Mouse (Mus musculus): Measurements from ENCODE around the gene Mtpn.

Gene Mtpn

DNA sequence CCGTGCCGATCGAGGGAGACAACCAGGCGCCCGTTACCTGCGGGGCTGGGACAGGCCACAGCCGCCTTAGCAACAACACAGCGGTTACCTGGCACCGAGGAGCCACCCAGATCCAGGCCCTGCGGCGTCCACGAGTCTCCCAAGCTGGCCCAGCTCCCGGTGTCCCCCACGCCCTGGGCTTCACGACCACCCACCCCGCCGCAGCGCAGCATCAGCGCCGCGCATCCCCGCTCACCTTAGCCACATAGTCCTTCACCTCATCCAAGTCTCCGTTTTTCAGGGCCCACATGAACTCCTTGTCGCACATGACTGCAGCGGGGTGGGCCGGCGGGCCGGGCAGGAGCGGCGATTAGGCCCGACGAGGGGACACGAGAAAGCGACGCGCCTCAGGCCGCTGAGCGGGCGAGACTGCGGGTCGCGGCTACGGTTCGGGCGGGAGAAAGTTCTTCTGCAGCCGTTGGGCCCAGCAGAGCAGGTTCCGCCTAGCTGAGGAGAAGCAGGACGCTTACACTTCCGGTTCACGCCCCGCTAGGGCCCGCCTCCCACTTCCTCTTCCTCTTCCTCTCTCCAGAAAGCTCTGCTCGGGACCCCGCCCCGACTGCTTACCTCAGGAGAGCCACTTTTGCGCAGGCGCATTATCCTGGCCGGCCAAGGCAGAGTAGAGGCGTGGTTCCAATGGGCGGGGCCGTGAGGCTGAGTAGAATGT lies at the start of gene Mtpn:
Mtpn (minus strand) TSS at position 585 of the 706 bp plus-strand sequence.
- ATAC-seq (ENCODE audit: low TSS enrichment), result peak; percentile 100

- no peak for ATAC-seq (ENCODE audit: low TSS enrichment)
These were observed 29.0 kb upstream of the Mtpn start for GRCm38 (mm10) chr6:35568731-35569130.

- peak; percentile 88 for ATAC-seq (ENCODE audit: low TSS enrichment)
These were observed 28.1 kb upstream of the Mtpn start for GRCm38 (mm10) chr6:35567755-35568154.

- ATAC-seq (ENCODE audit: low TSS enrichment), result no peak
These were observed 20.3 kb upstream of the Mtpn start for GRCm38 (mm10) chr6:35559950-35560349.

- ATAC-seq (ENCODE audit: low TSS enrichment), result no peak
These were observed 4.7 kb upstream of the Mtpn start for GRCm38 (mm10) chr6:35544352-35544751.

DNA sequence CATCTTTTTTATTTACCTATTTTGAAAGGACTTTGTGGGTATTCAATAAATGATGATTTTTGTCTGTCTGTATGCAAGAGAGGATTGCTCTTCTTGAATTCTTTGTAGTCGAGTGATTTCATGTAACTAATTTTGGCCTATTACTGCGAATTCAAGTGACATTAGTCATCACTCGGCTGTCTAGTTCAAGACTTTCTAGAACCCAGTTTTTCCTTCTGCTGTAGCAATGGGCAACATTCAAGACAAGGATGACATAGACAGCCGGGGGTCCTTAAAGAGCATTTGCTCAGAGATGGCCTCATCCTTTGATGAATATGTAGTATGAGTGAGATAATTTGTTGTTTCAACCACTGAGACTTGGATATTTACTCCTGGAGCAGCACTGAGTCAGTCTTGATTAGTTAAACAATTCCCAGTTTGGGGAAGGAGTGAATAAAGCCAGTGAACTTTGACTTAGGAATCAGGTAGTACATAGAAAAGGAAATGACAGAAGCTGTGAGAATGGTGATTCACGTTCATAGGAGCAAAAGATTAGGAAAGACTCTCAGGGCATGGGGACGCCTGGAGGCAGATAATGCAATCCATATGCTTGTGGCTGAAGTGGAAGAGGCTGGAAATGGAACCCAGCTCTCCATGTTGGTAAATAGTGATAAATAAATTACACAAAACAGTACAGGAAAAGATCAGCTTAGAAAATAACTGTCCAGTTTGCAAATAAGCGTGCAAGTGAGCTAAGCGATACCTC lies 3.1 kb upstream of the Mtpn start:
- ATAC-seq (ENCODE audit: low TSS enrichment), result no peak

DNA sequence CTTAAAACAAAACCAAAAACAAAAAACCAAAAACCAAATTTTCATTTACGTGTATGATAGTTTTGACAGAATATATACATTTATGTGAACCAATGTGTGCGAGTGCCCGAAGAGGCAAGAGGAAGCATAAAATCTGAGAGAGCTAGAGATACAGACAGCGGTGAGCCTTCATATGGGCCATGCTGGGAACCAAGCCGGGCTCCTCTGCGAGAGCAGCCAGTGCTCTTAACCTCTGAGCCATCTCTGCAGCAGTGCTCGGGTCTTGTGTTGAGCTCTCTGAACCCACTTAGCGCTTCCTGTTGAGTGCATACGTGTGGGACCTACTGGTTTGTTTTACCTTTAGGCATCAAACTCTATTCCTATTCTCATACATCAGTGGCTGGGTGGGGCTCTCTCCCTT lies 689 bp upstream of the Mtpn start:
- ATAC-seq (ENCODE audit: low TSS enrichment), result no peak

DNA sequence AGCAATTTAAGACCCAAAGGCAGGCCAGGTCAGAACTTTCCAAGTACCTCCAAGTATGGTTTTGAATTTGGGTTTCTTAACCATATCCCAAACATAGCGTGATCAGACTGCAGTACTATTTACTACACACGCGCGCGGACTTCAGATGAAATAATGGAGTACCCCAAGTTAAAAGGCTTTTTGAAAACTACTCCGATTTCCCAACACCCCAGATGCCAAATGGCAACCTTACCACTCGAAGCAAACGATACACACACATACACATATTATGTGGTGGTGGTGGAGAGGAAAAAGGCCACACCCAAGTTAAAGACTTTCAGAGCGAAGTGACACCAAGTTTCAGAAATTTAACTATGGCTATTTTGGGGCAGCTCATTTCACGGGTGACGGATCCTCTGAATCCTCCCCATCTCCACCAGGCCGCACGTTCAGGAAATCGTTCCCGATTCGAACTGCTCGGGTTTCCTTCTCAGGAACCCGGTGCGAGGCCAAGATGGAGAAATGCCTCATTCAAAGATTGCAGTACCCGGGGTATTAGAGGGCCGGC lies 858 bp downstream of the Mtpn start:
- ATAC-seq (ENCODE audit: low TSS enrichment), result peak; percentile 29

GRCm38 (mm10) chr6:35536021-35536420 lies 3.7 kb downstream of the Mtpn start:
- ATAC-seq (ENCODE audit: low TSS enrichment), result no peak

- peak; percentile 81 for ATAC-seq (ENCODE audit: low TSS enrichment)
These were observed 26.3 kb downstream of the Mtpn start for GRCm38 (mm10) chr6:35513362-35513761.

GRCm38 (mm10) chr6:35504781-35505180 lies 34.9 kb downstream of the Mtpn start:
- ATAC-seq (ENCODE audit: low TSS enrichment), result peak; percentile 84

- peak; percentile 47 for ATAC-seq (ENCODE audit: low TSS enrichment)
These were observed 36.8 kb downstream of the Mtpn start for GRCm38 (mm10) chr6:35502904-35503303.

- no peak for ATAC-seq (ENCODE audit: low TSS enrichment)
These were observed 39.6 kb downstream of the Mtpn start for GRCm38 (mm10) chr6:35499978-35500667.

- peak; percentile 85 for ATAC-seq (ENCODE audit: low TSS enrichment)
These were observed 42.3 kb downstream of the Mtpn start for GRCm38 (mm10) chr6:35497406-35497805.

GRCm38 (mm10) chr6:35493851-35494250 lies 45.8 kb downstream of the Mtpn start:
- ATAC-seq (ENCODE audit: low TSS enrichment), result no peak

- no peak for ATAC-seq (ENCODE audit: low TSS enrichment)
These were observed 59.9 kb downstream of the Mtpn start for GRCm38 (mm10) chr6:35479651-35480335.

DNA sequence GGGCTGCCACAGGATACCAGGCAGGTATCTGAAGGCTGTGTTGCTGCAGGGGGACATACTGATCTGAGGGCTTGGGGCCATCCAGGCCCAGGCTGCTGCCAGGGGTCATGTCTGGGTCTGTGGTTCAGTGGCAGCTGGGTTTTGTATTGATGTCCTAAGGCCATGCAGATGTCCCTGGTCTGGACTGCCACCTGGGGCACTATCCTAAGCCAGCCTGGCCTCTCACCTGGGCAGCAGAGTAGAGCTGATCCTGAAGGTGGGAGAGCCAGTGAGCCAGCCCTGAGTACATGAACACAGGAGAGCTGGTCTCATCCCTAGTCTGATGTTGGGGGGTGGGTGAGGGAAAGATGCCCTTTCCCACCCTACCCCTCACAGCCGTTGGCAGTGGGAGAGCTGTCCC lies 62.9 kb downstream of the Mtpn start:
- ATAC-seq (ENCODE audit: low TSS enrichment), result no peak

DNA sequence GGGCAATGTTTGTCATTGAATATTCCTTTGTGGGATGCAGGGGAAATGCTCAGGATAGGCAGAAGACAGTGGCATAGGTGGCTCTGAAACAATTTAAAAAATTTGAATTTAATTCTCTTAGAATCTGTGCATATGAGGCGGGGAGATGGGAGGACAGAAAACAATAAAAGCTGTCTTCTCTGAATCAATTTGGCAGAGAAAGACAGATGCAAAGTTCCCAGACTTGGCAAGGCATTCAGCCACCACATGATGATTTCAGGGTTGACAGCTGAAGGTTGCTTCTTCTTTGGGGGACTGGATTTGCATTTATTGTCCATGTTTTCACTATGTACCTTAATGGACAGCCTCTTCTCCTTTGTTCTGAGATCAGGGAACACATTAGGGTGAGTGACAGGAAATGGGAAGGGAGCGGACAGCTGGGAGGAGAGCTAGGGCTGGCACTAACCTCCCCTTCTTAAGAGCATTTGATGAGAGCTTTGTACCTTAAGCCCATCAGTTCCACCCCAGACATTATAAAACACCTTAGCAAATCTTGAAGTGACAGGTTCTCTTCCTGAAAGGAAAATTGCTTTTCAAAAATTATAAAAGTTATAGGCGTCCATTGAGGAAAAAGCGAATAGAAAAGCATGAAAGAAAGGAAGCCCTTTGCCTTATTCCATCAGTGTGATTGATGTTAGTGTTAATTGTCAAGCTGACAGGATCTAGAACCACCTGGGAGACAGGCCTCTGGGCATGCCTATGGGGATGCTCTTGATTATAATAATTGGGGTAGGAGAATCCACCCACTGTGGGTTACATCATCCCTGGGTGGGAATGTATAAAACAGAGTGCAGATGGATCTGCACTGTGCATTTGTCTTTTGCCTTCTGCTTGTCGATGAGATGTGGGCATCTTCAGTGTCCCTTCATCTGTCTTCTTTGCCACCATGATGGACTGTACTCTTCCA lies 76.0 kb downstream of the Mtpn start:
- no peak for ATAC-seq (ENCODE audit: low TSS enrichment)

GRCm38 (mm10) chr6:35462484-35462883 lies 77.2 kb downstream of the Mtpn start:
- ATAC-seq (ENCODE audit: low TSS enrichment), result no peak
